Mouse (Mus musculus) embryonic fibroblast, embryonic 13.5 days (primary cell): Measurements from ENCODE around the gene Tbc1d12. TPM values are rescaled to one million over a fixed set of nuclear protein-coding genes. Genes with fewer than 3 reads are reported as not detected.

Source experiments
- H3K27ac ChIP-seq: 2 replicates; pipeline ENCODE4 v1.5.1; 2012; ENCODE audit warnings: low read length, control low read depth, inconsistent platforms; ENCODE audit not compliant: insufficient read depth
- H3K4me1 ChIP-seq: 2 replicates; pipeline ENCODE4 v1.6.1; 2011; ENCODE audit warnings: low read length; ENCODE audit not compliant: control insufficient read depth, insufficient read depth
- H3K4me3 ChIP-seq: 2 replicates; pipeline ENCODE4 v1.5.1; 2011; ENCODE audit warnings: mild to moderate bottlenecking, control low read depth, low read length; ENCODE audit not compliant: insufficient read depth
- CTCF ChIP-seq: IDR thresholded peaks from 2 replicates; pipeline ENCODE4 v1.5.1; 2011; ENCODE audit warnings: mild to moderate bottlenecking, control low read depth, low read length, moderate library complexity, borderline replicate concordance; ENCODE audit not compliant: insufficient read depth
- POLR2A ChIP-seq: IDR thresholded peaks from 2 replicates; pipeline ENCODE4 v1.6.1; 2011; ENCODE audit warnings: low read depth, mild to moderate bottlenecking, control low read depth, low read length, moderate library complexity
- polyA plus RNA-seq: library from polyadenylated mRNA; stranded (reverse); fragments of >200 nt; gene quantifications from 2 replicates; pipeline ENCODE4 v1.2.4, GENCODE M21; 2011; ENCODE audit warnings: low read depth; ENCODE audit not compliant: missing spikeins, insufficient read length

The Tbc1d12 gene
- polyA plus RNA-seq, 1 experiment: 9.8 TPM

- no peak for TF ChIP-seq CTCF
- TF ChIP-seq POLR2A: no peak
- Histone ChIP-seq H3K4me1 (no peaks in the 10 kb centered on the region), H3K4me3 (no peak overlapping the region), H3K27ac (no peak overlapping the region)
Measured at GRCm38 (mm10) chr19:38901146-38902135, 65.1 kb downstream of the Tbc1d12 start.

- H3K4me1 ChIP-seq: no peaks in the 10 kb centered on the region
- H3K4me3 ChIP-seq: no peak overlapping the region
- H3K27ac ChIP-seq: no peak overlapping the region
- TF ChIP-seq POLR2A (no peak), CTCF (no peak)
Measured at GRCm38 (mm10) chr19:38902501-38902900, 66.1 kb downstream of the Tbc1d12 start.

- H3K4me1 ChIP-seq: no peaks in the 10 kb centered on the region
- no peak for TF ChIP-seq CTCF
- TF ChIP-seq POLR2A: no peak
- no peak overlapping the region for H3K27ac ChIP-seq
- H3K4me3 ChIP-seq: no peak overlapping the region
Measured at GRCm38 (mm10) chr19:38913786-38914185, 77.4 kb downstream of the Tbc1d12 start.

- Histone ChIP-seq H3K4me3 (no peak overlapping the region), H3K27ac (no peak overlapping the region), H3K4me1 (no peaks in the 10 kb centered on the region)
- no peak for TF ChIP-seq CTCF
- no peak for TF ChIP-seq POLR2A
Measured at GRCm38 (mm10) chr19:38914926-38915325, 78.5 kb downstream of the Tbc1d12 start.

- Histone ChIP-seq H3K4me3 (no peak overlapping the region), H3K27ac (no peak overlapping the region), H3K4me1 (no peaks in the 10 kb centered on the region)
- TF ChIP-seq POLR2A: no peak
- no peak for TF ChIP-seq CTCF
Measured at GRCm38 (mm10) chr19:38915677-38916076, 79.3 kb downstream of the Tbc1d12 start.

- TF ChIP-seq POLR2A: no peak
- no peak for TF ChIP-seq CTCF
- no peaks in the 10 kb centered on the region for H3K4me1 ChIP-seq
- H3K4me3 ChIP-seq: no peak overlapping the region
- H3K27ac ChIP-seq: no peak overlapping the region
Measured at GRCm38 (mm10) chr19:38928481-38929158, 92.2 kb downstream of the Tbc1d12 start.

- H3K4me3 ChIP-seq: peak overlapping the region; percentile 86; the same call in 1 of the 2 replicates
- no peak overlapping the region for H3K27ac ChIP-seq
- no peaks in the 10 kb centered on the region for H3K4me1 ChIP-seq
- no peak for TF ChIP-seq POLR2A
- TF ChIP-seq CTCF: no peak
Measured at GRCm38 (mm10) chr19:38929471-38930251, 93.3 kb downstream of the Tbc1d12 start.

GRCm38 (mm10) chr19:38930252-38930787, 93.9 kb downstream of the Tbc1d12 start:
- TF ChIP-seq POLR2A: 0 out of 2 replicates have a peak, but pooled peaks have one; percentile 27
- no peak for TF ChIP-seq CTCF
- Histone ChIP-seq H3K4me3 (peak overlapping the region; percentile 86), H3K27ac (no peak overlapping the region), H3K4me1 (no peaks in the 10 kb centered on the region)

- Histone ChIP-seq H3K27ac (no peak within 1 kb of the TSS; the same call in 1 of the 2 replicates), H3K4me1 (no peaks in the 10 kb centered on the region), H3K4me3 (peak within 1 kb of the TSS; percentile 86)
- no peak for TF ChIP-seq CTCF
- TF ChIP-seq POLR2A: peak; percentile 85
Measured at GRCm38 (mm10) chr19:38930788-38931565, 94.6 kb downstream of the Tbc1d12 start, which contains the start of gene Hells. TSS of gene Hells (plus strand) at chr19:38930915.
